Mouse (Mus musculus) G1E (cell line): Measurements from ENCODE around the gene Eif5. TPM values are rescaled to one million over a fixed set of nuclear protein-coding genes. Genes with fewer than 3 reads are reported as not detected.
A peak's percentile ranks its signal among the peaks of the same experiment; 100 is the strongest.
"Not testable (repeated sequence)": the region's sequence is repeated elsewhere in the genome, so short reads cannot be mapped to it uniquely, and the experiment has no call there.

Source experiments
- ATAC-seq: 2 replicates; pipeline ENCODE4 v1.8.0; 2016; ENCODE audit warnings: mild to moderate bottlenecking; ENCODE audit not compliant: insufficient number of reproducible peaks, poor library complexity, low FRiP score, severe bottlenecking; ENCODE audit errors: extremely low read depth
- DNase-seq: peaks from one replicate; pipeline ENCODE4 v3.0.0; 2012; ENCODE audit warnings: low spot score
- H3K27me3 ChIP-seq: 2 replicates; pipeline ENCODE4 v1.6.1; 2012; ENCODE audit warnings: mild to moderate bottlenecking, low read length, inconsistent platforms; ENCODE audit not compliant: insufficient read depth
- H3K36me3 ChIP-seq: replicated peaks from 2 replicates; pipeline ENCODE3; 2012; ENCODE audit warnings: mild to moderate bottlenecking, inconsistent platforms
- H3K4me1 ChIP-seq: 2 replicates; pipeline ENCODE4 v1.6.1; 2012; ENCODE audit warnings: low read depth, low read length, inconsistent platforms, mixed read lengths; ENCODE audit not compliant: insufficient read depth
- H3K4me3 ChIP-seq: 2 replicates; pipeline ENCODE4 v1.5.1; 2012; ENCODE audit warnings: low read depth, mild to moderate bottlenecking, inconsistent platforms, low read length, moderate library complexity, mixed read lengths
- H3K9me3 ChIP-seq: replicated peaks from 2 replicates; pipeline ENCODE4 v1.6.1; 2012; ENCODE audit warnings: inconsistent platforms
- CTCF ChIP-seq: IDR thresholded peaks from 2 replicates; pipeline ENCODE4 v1.5.1; 2012; ENCODE audit warnings: low read depth, low read length, inconsistent platforms, mixed read lengths
- GATA1 ChIP-seq: IDR thresholded peaks from 2 replicates; pipeline ENCODE4 v1.6.1; 2012; ENCODE audit warnings: borderline replicate concordance, low read length, inconsistent platforms, mixed read lengths
- GATA2 ChIP-seq: IDR thresholded peaks from 2 replicates; pipeline ENCODE4 v1.6.1; 2012; ENCODE audit warnings: low read depth, low read length, inconsistent platforms, borderline replicate concordance
- POLR2AphosphoS5 ChIP-seq: IDR thresholded peaks from 2 replicates; pipeline ENCODE4 v1.6.1; 2012; ENCODE audit warnings: low read depth, low read length, inconsistent platforms; ENCODE audit not compliant: insufficient replicate concordance
- TAL1 ChIP-seq: conservative IDR thresholded peaks from 2 replicates; pipeline ENCODE4 v1.6.1; 2012; ENCODE audit warnings: low read depth, low read length, inconsistent platforms, mixed read lengths
- polyA plus RNA-seq: library from polyadenylated mRNA; stranded (reverse); fragments of >175 nt; gene quantifications from 2 replicates; pipeline ENCODE4 v1.2.3, GENCODE M21; 2012
- total RNA-seq, 2 experiments: library from RNA; stranded (forward) in 1 of 2; stranded (reverse) in 1 of 2; fragments of 200-1000 nt in 1 of 2; fragments of >200 nt in 1 of 2; fragmentation: Nextera tagmentation in 1 of 2; gene quantifications; 2 replicates each; pipeline ENCODE4 v1.2.3; 2014 to 2017

Gene Eif5
- total and polyA plus RNA-seq, 3 experiments, result 107 to 512 (median 285) TPM

GRCm38 (mm10) chr12:111503063-111503567, 34.7 kb upstream of the Eif5 start:
- peaks cover 11% of the 10 kb centered on the region for H3K4me1 ChIP-seq
- no peak for ATAC-seq
- DNase-seq, result no peak
- H3K36me3 ChIP-seq, result no peaks in the 10 kb centered on the region
- H3K4me3 ChIP-seq, result no peak overlapping the region
- H3K9me3 ChIP-seq, result no peaks in the 10 kb centered on the region
- peaks cover 59% of the 10 kb centered on the region for H3K27me3 ChIP-seq
- no peak for TF ChIP-seq TAL1
- no peak for TF ChIP-seq GATA1
- no peak for TF ChIP-seq GATA2
- no peak for TF ChIP-seq POLR2AphosphoS5
- TF ChIP-seq CTCF, result no peak

- Histone ChIP-seq H3K4me1 (peaks cover 14% of the 10 kb centered on the region), H3K9me3 (no peaks in the 10 kb centered on the region), H3K36me3 (no peaks in the 10 kb centered on the region), H3K4me3 (no peak overlapping the region), H3K27me3 (peaks cover 63% of the 10 kb centered on the region)
- DNase-seq (no peak), ATAC-seq (no peak)
- TF ChIP-seq POLR2AphosphoS5 (no peak), CTCF (no peak), TAL1 (no peak), GATA2 (no peak), GATA1 (no peak)
Observed at GRCm38 (mm10) chr12:111503571-111503970, 34.2 kb upstream of the Eif5 start.

GRCm38 (mm10) chr12:111504904-111505303, 32.9 kb upstream of the Eif5 start:
- peaks cover 62% of the 10 kb centered on the region for H3K27me3 ChIP-seq
- no peak overlapping the region for H3K4me3 ChIP-seq

GRCm38 (mm10) chr12:111507001-111507400, 30.8 kb upstream of the Eif5 start:
- peaks cover 58% of the 10 kb centered on the region for H3K27me3 ChIP-seq
- no peaks in the 10 kb centered on the region for H3K36me3 ChIP-seq
- peaks cover 10% of the 10 kb centered on the region for H3K4me1 ChIP-seq
- DNase-seq (no peak), ATAC-seq (no peak)
- TF ChIP-seq POLR2AphosphoS5 (no peak), CTCF (no peak)
- no peak overlapping the region for H3K4me3 ChIP-seq
- H3K9me3 ChIP-seq, result no peaks in the 10 kb centered on the region

More at GRCm38 (mm10) chr12:111504904-111505303, 32.9 kb upstream of the Eif5 start:
- ATAC-seq (peak; percentile 70; the same call in 1 of the 2 replicates), DNase-seq (peak; percentile 72)
- no peaks in the 10 kb centered on the region for H3K9me3 ChIP-seq
- TF ChIP-seq TAL1, result no peak
- peak; percentile 92 for TF ChIP-seq CTCF
- no peaks in the 10 kb centered on the region for H3K36me3 ChIP-seq
- H3K4me1 ChIP-seq, result peaks cover 17% of the 10 kb centered on the region

GRCm38 (mm10) chr12:111507962-111508361, 29.9 kb upstream of the Eif5 start:
- DNase-seq (no peak), ATAC-seq (no peak)
- no peaks in the 10 kb centered on the region for H3K9me3 ChIP-seq
- no peak overlapping the region for H3K4me3 ChIP-seq
- peaks cover 10% of the 10 kb centered on the region for H3K4me1 ChIP-seq
- H3K27me3 ChIP-seq, result peaks cover 49% of the 10 kb centered on the region
- no peaks in the 10 kb centered on the region for H3K36me3 ChIP-seq
- TF ChIP-seq GATA1 (no peak), GATA2 (no peak), TAL1 (no peak), CTCF (no peak), POLR2AphosphoS5 (no peak)

DNA sequence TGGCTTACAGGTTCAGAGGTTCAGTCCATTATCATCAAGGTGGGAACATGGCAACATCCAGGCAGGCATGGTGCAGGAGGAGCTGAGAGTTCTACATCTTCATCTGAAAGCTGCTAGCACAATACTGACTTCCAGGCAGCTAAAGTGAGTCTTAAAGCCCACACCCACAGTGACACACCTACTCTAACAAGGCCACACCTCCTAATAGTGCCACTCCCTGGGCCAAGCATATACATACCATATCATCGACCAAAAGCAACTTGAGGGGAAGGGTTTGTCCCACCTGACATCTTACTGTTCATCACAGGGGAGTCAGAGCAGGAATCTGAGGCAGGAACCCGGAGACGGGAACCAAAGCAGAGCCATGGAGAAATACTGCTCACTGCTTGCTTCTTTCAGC, 29.4 kb upstream of the Eif5 start:
- DNase-seq, H3K9me3 ChIP-seq, ATAC-seq, H3K36me3 ChIP-seq, H3K4me1 ChIP-seq, H3K4me3 ChIP-seq: not testable (repeated sequence)
- peaks cover 44% of the 10 kb centered on the region for H3K27me3 ChIP-seq

DNA sequence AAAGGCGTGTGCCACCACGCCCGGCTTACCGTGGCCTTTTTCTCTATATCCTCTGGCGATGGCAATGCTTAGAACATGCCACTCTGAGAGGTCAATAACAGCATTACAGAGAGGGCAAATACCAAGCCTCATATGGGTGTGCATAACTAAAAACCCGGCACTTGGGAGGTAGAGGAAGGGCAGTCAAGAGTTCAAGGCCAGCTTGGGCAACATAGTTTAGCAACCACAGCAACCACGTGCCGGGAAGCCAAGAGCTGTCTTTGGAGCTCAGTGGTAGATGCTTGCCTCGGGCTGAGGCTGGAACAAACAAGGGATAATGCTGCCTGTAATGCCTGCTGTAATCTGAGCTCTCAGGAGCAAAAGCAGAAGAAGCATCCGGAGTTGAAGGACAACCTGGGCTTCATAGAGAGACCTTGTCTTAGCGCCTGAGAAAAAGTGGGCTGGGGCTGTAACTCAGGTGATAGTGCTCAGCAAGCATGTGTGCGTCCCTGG, 25.2 kb upstream of the Eif5 start:
- peaks cover 18% of the 10 kb centered on the region for H3K27me3 ChIP-seq
- no peak for DNase-seq
- no peak for ATAC-seq
- H3K4me3 ChIP-seq, result no peak overlapping the region
- no peaks in the 10 kb centered on the region for H3K36me3 ChIP-seq
- peaks cover 2% of the 10 kb centered on the region; the same call in 1 of the 2 replicates for H3K9me3 ChIP-seq
- no peak for TF ChIP-seq GATA2
- no peak for TF ChIP-seq POLR2AphosphoS5
- no peak for TF ChIP-seq GATA1
- no peak for TF ChIP-seq TAL1
- TF ChIP-seq CTCF, result no peak
- H3K4me1 ChIP-seq, result peaks cover 39% of the 10 kb centered on the region
